8 mouse cellular contexts compared by ENCODE assay signal in genomic region chr7:29126173-29126915, GRCm38 (mm10). TPM values are rescaled to one million over a fixed set of nuclear protein-coding genes. Genes with fewer than 3 reads are reported as not detected.
A peak's percentile ranks its signal among the peaks of the same experiment; 100 is the strongest.
DNase-seq lines count a peak whose midpoint lies in the region; ATAC-seq and TF ChIP-seq lines count a peak whose summit lies in the region.

No protein-coding gene starts in this region.

- H3K4me2 ChIP-seq in heart, embryonic 11.5 days = no peak overlapping the region
- no peak overlapping the region for H3K4me2 ChIP-seq in stomach, postnatal 0 days (replicated peaks; ENCODE audit: low read depth)

- ATAC-seq in heart, embryonic 11.5 days (replicated peaks; ENCODE audit: insufficient number of reproducible peaks, low FRiP score, low TSS enrichment) = no peak
- peak; percentile 75 for ATAC-seq in megakaryocyte, adult 5-6 weeks (ENCODE audit: poor library complexity, severe bottlenecking)
- ATAC-seq in stomach, postnatal 0 days (ENCODE audit: low FRiP score, low TSS enrichment) = no peak

- no peak overlapping the region for H3K27ac ChIP-seq in heart, embryonic 11.5 days (ENCODE audit: low read depth, low read length)
- H3K27ac ChIP-seq in bone marrow, adult 2 months (ENCODE audit: control insufficient read depth, insufficient read depth, low read depth, low read length, poor library complexity) = no peak overlapping the region
- H3K27ac ChIP-seq in stomach, postnatal 0 days (replicated peaks) = no peak overlapping the region

- TF ChIP-seq CTCF in bone marrow, adult 2 months (IDR thresholded peaks at IDR 0.05; ENCODE audit: control insufficient read depth, insufficient read depth, low read length) = peak; percentile 76
- peak; percentile 77 for TF ChIP-seq CTCF in stomach, postnatal 0 days (IDR thresholded peaks at IDR 0.05; ENCODE audit: low read depth)

- no peaks in the 10 kb centered on the region for H3K9me3 ChIP-seq in heart, embryonic 11.5 days (replicated peaks; ENCODE audit: control insufficient read depth, low read length)
- H3K9me3 ChIP-seq in stomach, postnatal 0 days (ENCODE audit: control insufficient read depth, low read length) = no peaks in the 10 kb centered on the region

- no peak overlapping the region for H3K4me3 ChIP-seq in heart, embryonic 11.5 days (ENCODE audit: low read depth, low read length)
- no peak overlapping the region for H3K4me3 ChIP-seq in bone marrow, adult 2 months (replicated peaks; ENCODE audit: control insufficient read depth, low read depth, low read length)
- H3K4me3 ChIP-seq in stomach, postnatal 0 days (ENCODE audit: low read depth, low read length) = no peak overlapping the region

- H3K9ac ChIP-seq in heart, embryonic 11.5 days (ENCODE audit: low read depth, low read length) = no peak overlapping the region
- no peak overlapping the region for H3K9ac ChIP-seq in stomach, postnatal 0 days (ENCODE audit: low read length)

- no peaks in the 10 kb centered on the region for H3K27me3 ChIP-seq in heart, embryonic 11.5 days (ENCODE audit: control insufficient read depth, insufficient read depth, low read length)
- H3K27me3 ChIP-seq in stomach, postnatal 0 days (ENCODE audit: control insufficient read depth, insufficient read depth, low read length) = no peaks in the 10 kb centered on the region

- H3K4me1 ChIP-seq in heart, embryonic 11.5 days (ENCODE audit: control insufficient read depth, insufficient read depth, low read length) = peaks cover 3% of the 10 kb centered on the region; the same call in 1 of the 2 replicates
- H3K4me1 ChIP-seq in bone marrow, adult 2 months (ENCODE audit: control insufficient read depth, insufficient read depth, low read length) = no peaks in the 10 kb centered on the region; the same call in none of the 2 replicates
- no peaks in the 10 kb centered on the region for H3K4me1 ChIP-seq in stomach, postnatal 0 days (replicated peaks; ENCODE audit: control insufficient read depth, insufficient read depth)

- no peak for TF ChIP-seq POLR2A in bone marrow, adult 2 months (IDR thresholded peaks at IDR 0.05; ENCODE audit: borderline replicate concordance, control insufficient read depth, low read depth, low read length)

- peak; percentile 51 to 70 for DNase-seq in heart, adult 18-20 months
- peak; percentile 88 for DNase-seq in CD4-positive, CD25-positive, alpha-beta regulatory T cell, adult 2 months (ENCODE audit: low read depth, low spot score)
- DNase-seq in gastrocnemius, adult 8-10 months (ENCODE audit: low spot score in 2 of 2) = peak; percentile 74 to 79
- peak; percentile 57 for DNase-seq in large intestine, adult 2 months (ENCODE audit: low read depth, low spot score)
- DNase-seq in stomach, postnatal 0 days (ENCODE audit: low spot score) = peak; percentile 75

- no peaks in the 10 kb centered on the region for H3K36me3 ChIP-seq in heart, embryonic 11.5 days (ENCODE audit: control insufficient read depth, insufficient read depth, low read length)
- H3K36me3 ChIP-seq in stomach, postnatal 0 days (ENCODE audit: control insufficient read depth, insufficient read depth, low read length) = no peaks in the 10 kb centered on the region

- TF ChIP-seq EP300 in stomach, postnatal 0 days (optimal IDR thresholded peaks at IDR 0.05) = no peak

- 25% methylated on average over 7 of the region's 7 CpGs for WGBS in heart, embryonic 11.5 days (ENCODE audit: insufficient replicate concordance)
- WGBS in bone marrow, adult 2 months = 15% methylated on average over 7 of the region's 7 CpGs
- 6% methylated on average over 7 of the region's 7 CpGs for WGBS in large intestine, adult 2 months
- 14% methylated on average over 7 of the region's 7 CpGs for WGBS in stomach, postnatal 0 days

RNA-seq across cellular contexts. Expression of gene Ryr1, which starts 1.4 kb away (rescaled TPM):
- under 1 TPM; 0.07 to 0.13 TPM for total RNA-seq in heart, adult 18-20 months (2021)
- polyA plus RNA-seq in heart, embryonic 11.5 days (2014; fragmentation: Nextera tagmentation; extraction: Ambion mirVana) = 0.08 and 0.31 TPM in 2 replicates
- 0.93 and 2.7 TPM in 2 replicates for polyA plus RNA-seq in bone marrow, adult 2 months (2011; ENCODE audit: insufficient read depth, insufficient read length, low replicate concordance, missing spikeins)
- 1,000 to 10,000 TPM; 1,847 to 2,398 (median 2,093) TPM for total RNA-seq in gastrocnemius, adult 8-10 months (2022)
- 0.09 and 0.11 TPM in 2 replicates for polyA plus RNA-seq in large intestine, adult 2 months (2012; rRNA removed)
- total RNA-seq in megakaryocyte, adult 5-6 weeks (2015) = 0.52 and 0.78 TPM in 2 replicates
- 0.69 and 0.92 TPM in 2 replicates for total RNA-seq in megakaryocyte, adult 5-6 weeks (2017)
- 0.10 and 0.11 TPM in 2 replicates for polyA plus RNA-seq in stomach, postnatal 0 days (2015; fragmentation: Nextera tagmentation; extraction: Ambion mirVana)

RNA-seq across cellular contexts. Expression of gene Rasgrp4, which starts 8.3 kb away (rescaled TPM):
- 1 to 10 TPM in 1 of 2 experiments, under 1 TPM in 1; 0.92 to 1.1 TPM for total RNA-seq in heart, adult 18-20 months (2021)
- polyA plus RNA-seq in heart, embryonic 11.5 days (2014; fragmentation: Nextera tagmentation; extraction: Ambion mirVana) = 0.83 and 1.00 TPM in 2 replicates
- polyA plus RNA-seq in bone marrow, adult 2 months (2011; ENCODE audit: insufficient read depth, insufficient read length, low replicate concordance, missing spikeins) = 49.7 and 156 TPM in 2 replicates
- under 1 TPM; 0.24 to 0.67 (median 0.37) TPM for total RNA-seq in gastrocnemius, adult 8-10 months (2022)
- polyA plus RNA-seq in large intestine, adult 2 months (2012; rRNA removed) = 2.1 and 2.9 TPM in 2 replicates
- 75.1 and 80.4 TPM in 2 replicates for total RNA-seq in megakaryocyte, adult 5-6 weeks (2015)
- 25.6 and 58.0 TPM in 2 replicates for total RNA-seq in megakaryocyte, adult 5-6 weeks (2017)
- 0.15 and 0.35 TPM in 2 replicates for polyA plus RNA-seq in stomach, postnatal 0 days (2015; fragmentation: Nextera tagmentation; extraction: Ambion mirVana)

RNA-seq across cellular contexts. Expression of gene Fam98c, which starts 29.7 kb away (rescaled TPM):
- 10 to 100 TPM; 10.4 to 12.1 TPM for total RNA-seq in heart, adult 18-20 months (2021)
- 8.3 and 10.7 TPM in 2 replicates for polyA plus RNA-seq in heart, embryonic 11.5 days (2014; fragmentation: Nextera tagmentation; extraction: Ambion mirVana)
- 37.8 and 56.8 TPM in 2 replicates for polyA plus RNA-seq in bone marrow, adult 2 months (2011; ENCODE audit: insufficient read depth, insufficient read length, low replicate concordance, missing spikeins)
- 10 to 100 TPM in 3 of 4 experiments, 1 to 10 TPM in 1; 9.9 to 11.0 (median 10.5) TPM for total RNA-seq in gastrocnemius, adult 8-10 months (2022)
- polyA plus RNA-seq in large intestine, adult 2 months (2012; rRNA removed) = 115 and 131 TPM in 2 replicates
- 26.5 and 26.7 TPM in 2 replicates for total RNA-seq in megakaryocyte, adult 5-6 weeks (2015)
- 24.0 and 24.2 TPM in 2 replicates for total RNA-seq in megakaryocyte, adult 5-6 weeks (2017)
- polyA plus RNA-seq in stomach, postnatal 0 days (2015; fragmentation: Nextera tagmentation; extraction: Ambion mirVana) = 32.8 and 38.8 TPM in 2 replicates

RNA-seq across cellular contexts. Expression of gene Ggn, which starts 43.7 kb away (rescaled TPM):
- under 1 TPM; 0.25 to 0.28 TPM for total RNA-seq in heart, adult 18-20 months (2021)
- polyA plus RNA-seq in heart, embryonic 11.5 days (2014; fragmentation: Nextera tagmentation; extraction: Ambion mirVana) = 0.42 and 1.1 TPM in 2 replicates
- 0.59 TPM in 1 of 2 replicates, not detected in the other for polyA plus RNA-seq in bone marrow, adult 2 months (2011; ENCODE audit: insufficient read depth, insufficient read length, low replicate concordance, missing spikeins)
- total RNA-seq in gastrocnemius, adult 8-10 months (2022) = under 1 TPM in 3 of 4 experiments, not detected in 1; 0.21 to 0.25 (median 0.24) TPM
- 0.40 and 0.47 TPM in 2 replicates for polyA plus RNA-seq in large intestine, adult 2 months (2012; rRNA removed)
- total RNA-seq in megakaryocyte, adult 5-6 weeks (2015) = 0.80 and 0.91 TPM in 2 replicates
- total RNA-seq in megakaryocyte, adult 5-6 weeks (2017) = 0.29 and 0.81 TPM in 2 replicates
- polyA plus RNA-seq in stomach, postnatal 0 days (2015; fragmentation: Nextera tagmentation; extraction: Ambion mirVana) = 0.29 and 0.46 TPM in 2 replicates

RNA-seq across cellular contexts. Expression of gene Spred3, which starts 43.9 kb away (rescaled TPM):
- total RNA-seq in heart, adult 18-20 months (2021) = under 1 TPM; 0.60 to 0.77 TPM
- polyA plus RNA-seq in heart, embryonic 11.5 days (2014; fragmentation: Nextera tagmentation; extraction: Ambion mirVana) = 2.5 and 3.5 TPM in 2 replicates
- 2.3 and 7.1 TPM in 2 replicates for polyA plus RNA-seq in bone marrow, adult 2 months (2011; ENCODE audit: insufficient read depth, insufficient read length, low replicate concordance, missing spikeins)
- 1 to 10 TPM; 1.6 to 3.6 (median 2.6) TPM for total RNA-seq in gastrocnemius, adult 8-10 months (2022)
- polyA plus RNA-seq in large intestine, adult 2 months (2012; rRNA removed) = 1.1 and 1.8 TPM in 2 replicates
- 0.66 and 1.3 TPM in 2 replicates for total RNA-seq in megakaryocyte, adult 5-6 weeks (2015)
- 0.77 and 0.94 TPM in 2 replicates for total RNA-seq in megakaryocyte, adult 5-6 weeks (2017)
- 0.95 and 1.0 TPM in 2 replicates for polyA plus RNA-seq in stomach, postnatal 0 days (2015; fragmentation: Nextera tagmentation; extraction: Ambion mirVana)

Comparison
In these comparisons a context has a peak if more than half of its experiments do, and no peak if none do; other contexts are left out.
1. RNA of gene Rasgrp4, which starts 8.3 kb away (polyA plus RNA-seq): 49.7 to 156 TPM in bone marrow, adult 2 months; 2.1 to 2.9 TPM in large intestine, adult 2 months, 0.83 to 1.00 TPM in heart, embryonic 11.5 days and 0.15 to 0.35 TPM in stomach, postnatal 0 days; every median in the first group is over 10 times any median in the second.
2. Peak in every context shown above with its lines, with median percentiles within 50 percentile points of each other: DNase-seq.